Mouse (Mus musculus): ENCODE measurements at regions not wholly inside any gene's neighbourhood (a gene's known extent, or its start where the extent isn't known, plus 50 kb on each side); places are given as distances from the start of the nearest gene placed in this dataset.

DNA sequence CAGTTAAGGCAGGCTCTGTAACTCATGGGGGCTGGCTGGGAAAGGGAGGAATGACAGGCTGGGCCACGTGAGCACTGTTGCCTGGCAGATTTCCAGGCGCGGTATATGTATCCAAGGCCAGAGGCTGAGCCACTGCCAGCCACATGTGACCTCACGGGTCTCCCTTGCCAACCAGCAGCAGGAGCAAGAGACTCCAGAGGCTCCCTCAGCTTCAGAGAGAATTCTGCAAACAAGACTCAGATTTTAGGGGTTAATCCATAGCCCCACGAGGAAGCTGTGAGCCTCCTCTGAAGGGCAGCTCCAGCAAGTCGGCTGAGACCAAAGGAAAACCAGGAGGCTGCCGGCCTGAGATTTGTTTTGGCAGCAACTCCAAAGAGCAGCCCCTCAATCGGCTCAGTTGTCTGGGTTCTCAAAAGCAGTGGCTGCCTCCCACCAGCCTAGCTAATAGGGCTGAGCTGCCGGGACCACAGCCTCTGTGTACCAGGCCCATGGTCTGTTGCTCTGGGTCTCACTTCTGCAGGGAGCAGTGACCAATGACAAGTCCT lies 264.0 kb upstream of the Cadm1 start:
- no peak for DNase-seq (ENCODE audit: extremely low spot score, low spot score)

- DNase-seq (ENCODE audit: extremely low spot score, low spot score): no peak
Observed at GRCm38 (mm10) chr9:47276303-47277005, 253.5 kb upstream of the Cadm1 start.

- DNase-seq (ENCODE audit: extremely low spot score, low spot score): no peak
Observed at GRCm38 (mm10) chr9:47279410-47279809, 250.6 kb upstream of the Cadm1 start.

GRCm38 (mm10) chr9:47280146-47280545 lies 249.8 kb upstream of the Cadm1 start:
- DNase-seq (ENCODE audit: extremely low spot score, low spot score): peak; percentile 27

- no peak for DNase-seq (ENCODE audit: extremely low spot score, low spot score)
Observed at GRCm38 (mm10) chr9:47280598-47280997, 249.4 kb upstream of the Cadm1 start.

- DNase-seq (ENCODE audit: extremely low spot score, low spot score): no peak
Observed at GRCm38 (mm10) chr9:47283746-47284455, 246.1 kb upstream of the Cadm1 start.

DNA sequence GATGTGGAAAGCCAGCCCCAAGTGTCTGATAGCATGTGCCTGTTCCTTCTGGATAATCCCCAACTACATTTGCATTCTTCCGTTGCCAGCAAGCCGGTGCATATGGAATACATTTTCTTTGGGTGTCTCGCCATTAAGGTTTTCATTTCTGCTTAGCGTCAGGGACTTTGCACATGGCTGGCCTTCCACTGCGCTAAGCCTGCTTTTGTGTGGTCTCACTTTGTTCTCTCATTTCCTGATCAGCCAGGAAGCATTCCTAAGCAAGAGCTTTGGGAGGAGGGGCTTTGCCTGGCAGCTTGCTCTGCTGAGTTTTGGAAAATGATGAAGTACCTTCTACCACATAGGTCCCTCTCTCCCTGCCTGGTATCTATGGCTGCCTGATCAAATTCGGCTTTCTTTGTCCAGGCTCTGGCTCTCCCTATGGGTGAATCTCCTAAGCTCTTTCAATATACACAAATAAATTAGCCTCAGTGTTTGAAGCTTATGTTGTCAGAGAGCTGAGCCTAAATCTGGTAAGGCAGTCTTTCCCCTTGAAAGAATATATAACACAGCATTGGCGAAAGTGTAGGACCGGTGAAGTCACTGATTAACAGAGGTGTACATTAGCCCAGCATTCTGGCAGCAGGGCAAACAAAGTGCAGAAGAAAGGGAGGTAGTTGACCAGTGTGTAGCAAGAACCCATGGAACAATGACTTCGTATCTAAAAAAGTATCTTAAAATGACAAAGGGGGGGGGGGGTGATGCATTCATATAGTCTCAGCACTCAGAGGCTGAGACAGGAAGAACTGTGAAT lies 242.8 kb upstream of the Cadm1 start:
- no peak for DNase-seq (ENCODE audit: extremely low spot score, low spot score)

- peak; percentile 35 for DNase-seq (ENCODE audit: extremely low spot score, low spot score)
Observed at GRCm38 (mm10) chr9:47288587-47289199, 241.3 kb upstream of the Cadm1 start.

GRCm38 (mm10) chr9:47300633-47301032 lies 229.3 kb upstream of the Cadm1 start:
- DNase-seq (ENCODE audit: extremely low spot score, low spot score): no peak

GRCm38 (mm10) chr9:47307125-47307751 lies 222.7 kb upstream of the Cadm1 start:
- DNase-seq (ENCODE audit: extremely low spot score, low spot score): no peak

DNA sequence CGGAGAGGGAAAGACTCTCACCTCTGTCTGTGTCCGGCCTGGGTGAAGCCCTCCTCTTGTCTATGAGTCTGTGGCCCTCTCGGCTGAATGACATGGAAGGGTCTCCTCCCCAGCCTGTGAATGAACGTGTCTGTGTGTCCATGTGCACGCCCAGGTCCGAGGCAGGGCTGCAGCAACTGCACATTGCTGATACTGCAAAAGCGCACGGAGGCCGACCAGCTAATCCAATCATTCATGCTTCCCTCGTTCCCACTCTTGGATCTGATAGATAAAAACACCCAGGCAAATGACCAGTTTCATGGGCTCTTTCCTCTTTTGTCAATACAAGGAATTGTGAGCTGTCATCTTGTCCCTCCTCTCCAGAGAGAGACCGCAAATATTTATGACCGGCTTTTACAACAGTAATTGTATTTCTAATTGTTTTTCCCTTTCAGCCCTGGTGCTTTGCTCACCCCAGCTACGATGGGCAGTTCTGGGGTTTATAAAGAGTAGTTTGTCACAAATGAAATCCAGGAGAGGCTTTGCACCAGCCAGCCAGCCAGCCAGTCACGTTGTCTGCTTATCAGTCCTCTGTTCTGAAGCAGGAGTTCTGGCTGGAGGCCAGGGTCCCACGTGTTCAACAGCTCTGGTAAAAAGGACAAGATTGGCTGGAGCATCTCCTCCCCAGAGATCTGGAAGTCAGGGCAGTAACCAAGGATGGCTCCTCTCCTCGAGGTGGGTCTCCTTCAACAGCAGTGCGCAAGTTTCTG lies 222.0 kb upstream of the Cadm1 start:
- no peak for DNase-seq (ENCODE audit: extremely low spot score, low spot score)

- no peak for DNase-seq (ENCODE audit: extremely low spot score, low spot score)
Observed at GRCm38 (mm10) chr9:47313433-47313832, 216.5 kb upstream of the Cadm1 start.

DNA sequence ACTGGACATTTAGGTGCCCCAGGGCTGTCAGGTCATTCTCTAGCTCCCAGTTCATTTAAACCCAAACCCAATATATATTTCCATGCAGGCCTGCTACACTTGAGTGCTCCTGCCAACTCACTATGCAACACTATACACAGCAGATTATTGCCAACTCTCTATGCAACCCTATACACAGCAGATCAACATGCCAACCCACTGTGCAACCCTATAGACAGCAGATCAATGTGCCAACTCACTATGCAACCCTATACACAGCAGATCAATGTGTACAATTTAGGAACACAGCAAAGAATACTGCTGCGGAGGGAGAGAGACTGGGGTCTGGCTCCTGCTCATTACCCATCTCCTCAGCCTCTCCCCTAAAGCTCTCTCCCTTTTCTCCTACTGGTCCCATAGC lies 215.7 kb upstream of the Cadm1 start:
- DNase-seq (ENCODE audit: extremely low spot score, low spot score): no peak

DNA sequence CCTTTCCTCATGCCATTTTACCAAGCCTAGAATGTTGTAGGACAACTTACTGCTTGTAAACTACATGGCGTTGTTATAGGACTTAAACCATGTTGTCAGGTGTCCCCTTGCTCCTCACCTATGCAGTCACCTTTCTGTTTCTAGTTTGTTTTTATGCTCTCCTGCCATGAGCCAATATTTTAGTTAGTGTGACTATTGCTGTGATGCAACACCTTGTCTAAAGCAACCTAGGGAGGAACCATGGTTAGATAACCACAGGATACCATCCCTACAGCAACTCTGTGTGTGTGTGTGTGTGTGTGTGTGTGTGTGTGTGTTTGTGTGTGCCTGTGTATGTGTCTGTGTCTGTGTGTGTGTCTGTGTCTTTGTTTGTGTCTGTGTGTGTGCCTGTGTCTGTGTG lies 209.6 kb upstream of the Cadm1 start:
- DNase-seq (ENCODE audit: extremely low spot score, low spot score): no peak

GRCm38 (mm10) chr9:47321106-47321789 lies 208.7 kb upstream of the Cadm1 start:
- no peak for DNase-seq (ENCODE audit: extremely low spot score, low spot score)

- no peak for DNase-seq (ENCODE audit: extremely low spot score, low spot score)
Observed at GRCm38 (mm10) chr9:47322293-47322692, 207.7 kb upstream of the Cadm1 start.

GRCm38 (mm10) chr9:47323051-47323450 lies 206.9 kb upstream of the Cadm1 start:
- no peak for DNase-seq (ENCODE audit: extremely low spot score, low spot score)

- no peak for DNase-seq (ENCODE audit: extremely low spot score, low spot score)
Observed at GRCm38 (mm10) chr9:47327575-47327974, 202.4 kb upstream of the Cadm1 start.

DNA sequence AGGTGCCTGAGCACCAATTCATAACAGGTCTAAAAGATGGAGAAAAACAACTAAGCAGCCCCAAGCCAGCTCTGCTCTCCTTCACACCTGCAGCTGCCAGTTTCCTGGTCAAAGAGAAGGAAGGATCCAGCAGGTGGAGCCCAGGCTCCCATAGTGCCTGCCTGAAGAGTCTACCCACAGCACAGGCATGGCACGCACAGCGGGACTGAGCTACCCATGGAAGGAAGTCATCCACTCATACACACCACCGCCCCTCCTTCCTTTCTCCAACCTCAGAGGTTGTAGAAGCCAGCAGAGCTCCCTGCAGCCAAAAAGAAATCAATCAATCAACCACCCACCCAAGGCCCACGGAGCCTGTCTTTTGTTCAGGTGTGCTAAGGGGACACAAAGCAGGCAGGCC lies 197.0 kb upstream of the Cadm1 start:
- no peak for DNase-seq (ENCODE audit: extremely low spot score, low spot score)

DNA sequence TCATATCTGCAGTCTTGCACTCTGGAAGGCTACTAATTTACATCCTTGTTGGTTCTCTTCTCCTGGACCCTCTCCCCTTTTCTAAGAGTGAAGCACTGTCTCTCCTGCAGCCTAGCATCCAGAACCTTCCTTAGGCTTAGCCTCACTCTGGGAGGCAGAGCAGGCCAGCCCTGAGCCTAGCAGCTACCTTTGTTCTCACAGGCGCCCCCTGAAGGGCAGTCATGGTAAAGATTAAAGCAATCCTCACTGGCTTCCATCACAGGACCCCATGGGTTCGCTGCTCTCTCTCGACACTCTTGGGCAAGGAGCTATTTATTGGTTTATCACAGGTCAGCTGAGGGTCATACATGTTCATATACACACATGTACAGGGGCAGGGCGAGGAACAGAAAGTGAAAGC lies 191.8 kb upstream of the Cadm1 start:
- no peak for DNase-seq (ENCODE audit: extremely low spot score, low spot score)

Data from neural tube, embryonic 10.5 days (tissue).